Mouse (Mus musculus) ES-E14 (cell line): ENCODE measurements around the gene Naglu.

Experiments used
- HCFC1 ChIP-seq: IDR thresholded peaks from 2 replicates; pipeline ENCODE4 v1.6.1; 2012; ENCODE audit warnings: low read length, inconsistent platforms, borderline replicate concordance; ENCODE audit not compliant: insufficient read depth
- ZNF384 ChIP-seq: IDR thresholded peaks from 2 replicates; pipeline ENCODE4 v1.6.1; 2012; ENCODE audit warnings: low read depth, low read length, inconsistent platforms

- TF ChIP-seq ZNF384 = no peak
- no peak for TF ChIP-seq HCFC1
Measured at GRCm38 (mm10) chr11:101051617-101052016, 18.2 kb upstream of the Naglu start.
